Mouse (Mus musculus) forebrain, postnatal 0 days (tissue): ENCODE measurements around the gene Eya2. TPM values are rescaled to one million over a fixed set of nuclear protein-coding genes. Genes with fewer than 3 reads are reported as not detected.

Experiments used
- ATAC-seq: fragments of 200-750 bp; cut with Nextera tagmentation; 2 replicates; pipeline ENCODE4 v1.8.0; 2017; ENCODE audit warnings: mild to moderate bottlenecking, moderate library complexity
- DNase-seq: peaks from one replicate; pipeline ENCODE4 v3.0.0-alpha.2; 2015
- H3K27ac ChIP-seq: fragments of 300-500 bp; sonication (generic); 2 replicates; pipeline ENCODE4 v1.5.1; 2014; ENCODE audit warnings: low read depth, mild to moderate bottlenecking, antibody characterized with exemption, low read length, moderate library complexity, mixed read lengths
- H3K27me3 ChIP-seq: fragments of 300-500 bp; sonication (generic); 2 replicates; pipeline ENCODE4 v1.6.1; 2014; ENCODE audit warnings: mild to moderate bottlenecking, low read length, mixed read lengths; ENCODE audit not compliant: insufficient read depth
- H3K36me3 ChIP-seq: fragments of 300-500 bp; sonication (generic); 2 replicates; pipeline ENCODE4 v1.6.1; 2014; ENCODE audit warnings: mild to moderate bottlenecking, moderate library complexity; ENCODE audit not compliant: insufficient read depth
- H3K4me1 ChIP-seq: fragments of 300-500 bp; sonication (generic); 2 replicates; pipeline ENCODE4 v1.6.1; 2014; ENCODE audit warnings: antibody characterized with exemption; ENCODE audit not compliant: insufficient read depth
- H3K4me2 ChIP-seq: fragments of 300-500 bp; sonication (generic); 2 replicates; pipeline ENCODE4 v1.6.1; 2014; ENCODE audit warnings: low read depth, mild to moderate bottlenecking, moderate library complexity
- H3K4me3 ChIP-seq: fragments of 300-500 bp; sonication (generic); 2 replicates; pipeline ENCODE4 v1.5.1; 2014; ENCODE audit warnings: low read depth, low read length, mixed read lengths
- H3K9ac ChIP-seq: fragments of 300-500 bp; sonication (generic); 2 replicates; pipeline ENCODE4 v1.6.1; 2014; ENCODE audit warnings: mild to moderate bottlenecking
- H3K9me3 ChIP-seq: fragments of 300-500 bp; sonication (generic); 2 replicates; pipeline ENCODE4 v1.6.1; 2016; ENCODE audit warnings: low read length
- CTCF ChIP-seq: sonication (generic); IDR thresholded peaks from 2 replicates; pipeline ENCODE4 v1.5.1; 2016; ENCODE audit warnings: antibody characterized with exemption, control low read depth, low read depth
- WGBS: fragments of 180-500 bp; shearing (Covaris S2); extraction: QIAGEN DNeasy Blood & Tissue Kit; methylation state at CpG from one replicate; pipeline ENCODE4 v1.1.7; 2014; 5-methylcytosine and 5-hydroxymethylcytosine counted together
- polyA plus RNA-seq: library from polyadenylated mRNA; unstranded; fragments of >200 nt; fragmentation: Nextera tagmentation; extraction: Ambion mirVana; gene quantifications from 2 replicates; pipeline ENCODE4 v1.2.1, GENCODE M21; 2015
- total RNA-seq: library from RNA; depleted of rRNA; stranded (reverse); fragments of >200 nt; gene quantifications from 2 replicates; pipeline ENCODE4 v1.2.3, GENCODE M21; 2014

Gene Eya2
- total and polyA plus RNA-seq, 2 experiments from 2014 or later: 7.4 to 11.3 TPM

DNA sequence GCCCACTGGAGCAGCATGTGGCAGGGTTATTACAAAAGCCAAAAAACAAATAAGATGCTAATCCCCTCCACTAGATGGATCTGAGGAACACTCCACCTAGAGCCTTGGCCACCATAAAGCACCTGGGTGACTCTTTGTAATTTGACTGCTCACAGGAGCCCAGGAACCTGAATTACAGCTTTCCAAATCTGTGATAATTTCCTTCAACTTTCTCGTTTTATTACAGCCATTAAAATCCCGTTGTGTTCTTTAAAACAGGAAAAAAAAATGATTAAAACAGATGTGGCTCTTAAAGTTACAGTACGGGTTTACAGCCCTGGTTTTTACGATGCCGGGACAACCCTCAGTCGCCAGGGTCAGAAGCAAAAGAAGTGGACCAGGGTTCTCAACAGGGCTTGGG lies 27.9 kb upstream of the Eya2 start:
- DNase-seq: no peak
- 78% methylated on average over 6 of the region's 6 CpGs for WGBS
- Histone ChIP-seq H3K36me3 (no peaks in the 10 kb centered on the region), H3K4me3 (no peak overlapping the region), H3K27ac (no peak overlapping the region), H3K9me3 (no peaks in the 10 kb centered on the region), H3K4me2 (no peak overlapping the region), H3K9ac (no peak overlapping the region), H3K27me3 (0 out of 2 replicates have a peak, but pooled peaks cover 4% of the 10 kb centered on the region), H3K4me1 (no peaks in the 10 kb centered on the region)
- ATAC-seq: no peak
- no peak for TF ChIP-seq CTCF

DNA sequence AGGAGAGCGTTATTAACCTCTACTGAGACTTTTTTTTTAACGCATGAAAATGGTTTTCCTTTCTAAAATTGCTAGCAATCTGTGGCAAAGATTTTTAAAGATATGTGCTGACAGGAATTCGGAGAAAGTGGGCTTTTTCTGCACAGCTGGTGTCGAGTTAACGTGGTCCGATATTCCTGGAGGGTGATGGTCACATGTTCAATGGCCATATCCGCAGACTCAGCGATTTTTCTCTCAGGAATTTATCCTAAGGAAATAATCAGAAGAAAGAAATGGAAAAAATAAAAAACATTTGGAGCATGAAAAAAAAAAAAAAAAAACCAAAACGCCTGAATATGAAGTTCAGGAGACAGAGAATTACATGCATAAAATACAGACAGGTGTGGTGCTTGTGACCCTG lies 27.0 kb upstream of the Eya2 start:
- Histone ChIP-seq H3K4me3 (no peak overlapping the region), H3K9me3 (no peaks in the 10 kb centered on the region), H3K27ac (no peak overlapping the region), H3K9ac (no peak overlapping the region), H3K4me1 (no peaks in the 10 kb centered on the region), H3K27me3 (0 out of 2 replicates have a peak, but pooled peaks cover 4% of the 10 kb centered on the region), H3K36me3 (no peaks in the 10 kb centered on the region), H3K4me2 (no peak overlapping the region)
- TF ChIP-seq CTCF: no peak
- no peak for ATAC-seq
- DNase-seq: no peak
- WGBS: 69% methylated on average over 9 of the region's 9 CpGs

DNA sequence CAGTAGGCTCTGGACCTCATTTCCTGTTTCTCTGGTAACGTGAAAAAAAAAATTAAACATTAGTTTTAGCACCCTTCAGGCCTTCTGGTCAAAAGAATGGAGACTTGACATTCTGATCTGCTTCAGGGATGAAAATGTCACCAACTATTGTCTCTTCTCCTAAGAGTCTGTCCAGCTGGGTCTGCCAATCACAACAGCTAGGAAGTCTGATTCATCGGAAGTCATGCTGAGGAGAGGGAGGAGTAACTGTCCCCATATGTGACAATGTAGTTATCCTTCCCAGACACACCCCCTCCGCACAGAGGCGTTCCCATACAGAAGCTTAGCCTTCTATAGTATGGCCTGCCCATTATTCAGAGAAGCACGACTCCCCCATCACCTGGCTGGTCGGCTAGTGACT lies 25.9 kb upstream of the Eya2 start:
- no peaks in the 10 kb centered on the region for H3K36me3 ChIP-seq
- ATAC-seq (no peak), DNase-seq (no peak)
- 54% methylated on average over 6 of the region's 6 CpGs for WGBS
- H3K9me3 ChIP-seq: no peaks in the 10 kb centered on the region
- TF ChIP-seq CTCF: no peak
- H3K4me1 ChIP-seq: no peaks in the 10 kb centered on the region
- no peak overlapping the region for H3K4me3 ChIP-seq
- no peak overlapping the region for H3K27ac ChIP-seq
- 0 out of 2 replicates have a peak, but pooled peaks cover 4% of the 10 kb centered on the region for H3K27me3 ChIP-seq
- H3K4me2 ChIP-seq: no peak overlapping the region
- H3K9ac ChIP-seq: no peak overlapping the region

DNA sequence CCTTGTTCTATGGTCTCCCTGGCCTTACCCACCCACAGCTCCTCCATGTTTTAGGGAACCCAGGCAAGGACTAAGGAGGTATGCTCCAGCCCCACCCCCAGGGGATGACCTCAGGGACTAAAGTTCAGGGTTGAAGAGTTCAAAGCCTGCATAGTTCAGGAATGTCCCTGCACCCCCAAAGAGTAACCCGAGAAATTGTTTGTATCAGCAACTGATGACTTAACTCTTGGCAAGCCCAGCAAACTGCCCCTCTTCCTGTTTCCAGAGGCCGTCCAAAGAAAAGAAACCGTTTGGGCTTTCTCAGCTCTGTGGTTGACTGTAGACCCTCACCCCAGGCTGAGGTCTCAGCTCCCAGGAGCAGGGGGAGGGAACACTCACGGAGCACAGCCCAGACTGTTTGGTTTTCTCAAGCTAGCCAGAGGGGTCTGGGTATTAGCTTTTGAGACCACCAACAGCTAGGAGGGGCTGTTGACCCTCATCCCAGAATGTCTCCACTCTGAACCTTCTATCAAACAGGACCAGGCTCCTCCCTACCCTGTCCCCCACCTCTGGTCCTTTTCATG lies 23.5 kb upstream of the Eya2 start:
- H3K27ac ChIP-seq: no peak overlapping the region
- DNase-seq (no peak), ATAC-seq (no peak)
- no peak overlapping the region for H3K4me2 ChIP-seq
- H3K27me3 ChIP-seq: no peaks in the 10 kb centered on the region
- WGBS: 69% methylated on average over 4 of the region's 4 CpGs
- no peaks in the 10 kb centered on the region for H3K4me1 ChIP-seq
- H3K4me3 ChIP-seq: no peak overlapping the region
- H3K9me3 ChIP-seq: no peaks in the 10 kb centered on the region
- H3K9ac ChIP-seq: no peak overlapping the region
- H3K36me3 ChIP-seq: no peaks in the 10 kb centered on the region
- TF ChIP-seq CTCF: no peak

DNA sequence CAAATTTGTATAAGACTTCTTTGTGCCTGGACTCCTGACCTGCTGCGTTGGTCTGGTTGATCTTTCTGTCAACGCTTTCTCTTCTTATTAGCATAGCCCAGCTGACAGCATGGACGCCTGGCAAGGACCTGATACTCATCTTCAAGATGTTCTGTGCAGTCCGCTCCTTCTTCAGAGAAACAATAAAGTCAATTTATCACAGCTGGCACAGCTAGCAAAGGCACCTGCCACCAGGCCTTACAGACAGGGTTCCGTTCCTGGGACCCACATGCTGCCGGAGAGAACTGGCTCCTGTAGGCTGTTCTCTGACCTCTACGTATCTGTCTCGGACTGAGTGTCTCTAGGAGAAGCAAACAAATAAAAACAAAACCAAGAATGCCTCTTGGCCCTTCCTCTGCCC lies 11.8 kb upstream of the Eya2 start:
- no peak overlapping the region for H3K9ac ChIP-seq
- H3K36me3 ChIP-seq: no peaks in the 10 kb centered on the region
- H3K4me1 ChIP-seq: no peaks in the 10 kb centered on the region
- WGBS: 80% methylated on average over 8 of the region's 8 CpGs
- no peak for DNase-seq
- no peaks in the 10 kb centered on the region for H3K27me3 ChIP-seq
- no peak for ATAC-seq
- H3K9me3 ChIP-seq: no peaks in the 10 kb centered on the region
- no peak overlapping the region for H3K4me3 ChIP-seq
- H3K27ac ChIP-seq: no peak overlapping the region
- no peak overlapping the region for H3K4me2 ChIP-seq
- TF ChIP-seq CTCF: no peak

DNA sequence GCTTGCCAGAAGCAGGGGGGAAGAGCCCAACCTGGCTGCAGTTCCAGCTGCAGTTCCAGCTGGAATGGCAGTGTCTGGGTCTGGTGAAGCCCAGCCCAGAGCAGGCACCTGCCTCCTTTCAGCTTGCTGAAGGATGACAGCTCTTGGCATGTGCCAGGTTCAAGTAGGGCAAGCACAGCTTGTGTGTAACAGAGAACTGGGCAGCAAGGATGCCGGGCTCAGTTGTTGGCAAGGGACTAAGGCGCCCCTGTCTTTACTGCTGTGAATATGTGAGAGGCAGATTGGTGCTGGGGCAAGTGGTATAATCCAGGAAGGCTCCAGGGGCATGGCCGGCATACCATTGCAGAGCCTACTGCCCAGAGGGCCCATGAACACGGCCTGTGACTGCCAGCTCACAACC lies 11.3 kb upstream of the Eya2 start:
- no peaks in the 10 kb centered on the region for H3K4me1 ChIP-seq
- no peak overlapping the region for H3K27ac ChIP-seq
- no peak overlapping the region for H3K9ac ChIP-seq
- H3K9me3 ChIP-seq: no peaks in the 10 kb centered on the region
- no peak overlapping the region for H3K4me3 ChIP-seq
- DNase-seq (no peak), ATAC-seq (peak; percentile 32; the same call in 1 of the 2 replicates)
- H3K36me3 ChIP-seq: no peaks in the 10 kb centered on the region
- 68% methylated on average over 4 of the region's 4 CpGs for WGBS
- H3K27me3 ChIP-seq: no peaks in the 10 kb centered on the region
- TF ChIP-seq CTCF: no peak
- H3K4me2 ChIP-seq: no peak overlapping the region

DNA sequence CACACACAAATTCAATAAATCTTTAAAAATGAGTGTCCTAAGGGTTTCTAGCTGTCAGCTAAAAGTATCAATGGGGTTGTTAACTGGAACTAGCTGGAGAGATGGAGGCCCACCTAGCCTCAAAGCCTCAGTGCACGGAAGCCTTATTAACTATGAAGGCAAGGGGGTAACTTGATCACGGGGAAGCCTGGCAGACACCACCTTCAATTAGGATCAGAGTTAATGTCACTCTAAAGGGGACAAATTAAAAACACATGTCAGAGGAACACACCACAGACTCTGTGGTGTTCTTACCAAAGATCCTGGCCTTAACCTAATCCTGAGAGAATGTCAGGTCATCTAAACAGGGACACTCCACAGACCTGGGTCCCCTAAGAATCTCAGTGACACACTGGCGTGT lies 10.3 kb upstream of the Eya2 start:
- Histone ChIP-seq H3K36me3 (no peaks in the 10 kb centered on the region), H3K9me3 (no peaks in the 10 kb centered on the region), H3K4me2 (no peak overlapping the region), H3K4me3 (no peak overlapping the region), H3K27me3 (no peaks in the 10 kb centered on the region), H3K9ac (no peak overlapping the region), H3K27ac (no peak overlapping the region), H3K4me1 (no peaks in the 10 kb centered on the region)
- WGBS: 79% methylated on average over 3 of the region's 3 CpGs
- ATAC-seq: no peak
- no peak for DNase-seq
- TF ChIP-seq CTCF: no peak
